Mouse (Mus musculus): ENCODE results near the gene Slco2a1.

- no peak for TF ChIP-seq POLR2A (IDR thresholded peaks at IDR 0.05; ENCODE audit: extremely low read depth, insufficient read depth, low read length)
- TF ChIP-seq CTCF (IDR thresholded peaks at IDR 0.05; ENCODE audit: extremely low read depth, insufficient read depth, low read length), result no peak
These were observed 21.6 kb downstream of the Slco2a1 start for GRCm38 (mm10) chr9:103010161-103010560.
